ENCODE assay signal across 8 mouse cellular contexts in the genomic region with DNA sequence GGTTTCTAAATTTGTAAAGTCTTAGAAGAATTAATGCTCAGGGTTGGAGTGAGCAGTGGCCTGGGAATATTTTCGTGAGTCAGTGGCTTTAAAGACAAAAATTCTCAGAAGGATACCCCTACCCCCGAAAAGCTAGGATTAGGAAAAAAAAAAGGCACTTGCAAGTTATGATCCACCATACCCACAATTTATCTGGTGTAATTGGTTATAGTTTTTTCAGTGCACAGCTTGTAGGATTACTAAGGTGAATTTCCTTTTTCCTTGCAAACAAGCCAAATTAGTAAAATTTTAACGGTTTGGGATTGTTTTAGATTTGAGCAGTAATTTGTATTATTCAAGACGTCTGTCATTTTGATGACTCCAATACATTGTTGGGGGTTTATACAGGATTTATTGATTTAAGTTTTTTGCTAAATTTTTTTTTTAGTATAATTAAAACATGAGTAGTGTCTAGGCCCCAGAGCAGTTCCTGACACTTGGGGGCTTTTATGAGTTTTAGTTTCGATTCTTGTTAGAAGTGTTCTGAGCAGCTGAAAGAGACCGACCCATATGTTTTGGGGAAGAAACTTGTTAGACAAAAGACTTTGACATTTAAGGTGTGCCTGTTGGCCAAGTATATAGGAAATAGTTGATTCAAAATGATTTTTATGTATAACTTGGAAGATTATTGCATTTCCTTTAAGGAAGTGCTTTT. TPM values are rescaled to one million over a fixed set of nuclear protein-coding genes. Genes with fewer than 3 reads are reported as not detected.
DNase-seq lines count a peak whose midpoint lies in the region; ATAC-seq and TF ChIP-seq lines count a peak whose summit lies in the region.

No protein-coding gene starts in this region.

- H3K27me3 ChIP-seq in cerebellum, adult 2 months (ENCODE audit: control insufficient read depth, insufficient read depth, low read length), result no peaks in the 10 kb centered on the region
- H3K27me3 ChIP-seq in liver, embryonic 13.5 days, result no peaks in the 10 kb centered on the region

- H3K9ac ChIP-seq in liver, embryonic 13.5 days, result peak overlapping the region; percentile 96

- TF ChIP-seq CTCF in cerebellum, adult 2 months (IDR thresholded peaks at IDR 0.05; ENCODE audit: borderline replicate concordance, insufficient read depth, low read depth, low read length), result no peak

- H3K4me3 ChIP-seq in cerebellum, adult 2 months (replicated peaks; ENCODE audit: insufficient read depth, low read depth, low read length), result peak overlapping the region; percentile 63
- H3K4me3 ChIP-seq in liver, embryonic 13.5 days (replicated peaks), result peak overlapping the region; percentile 94

- peak overlapping the region; percentile 53; the same call in 1 of the 2 replicates for H3K27ac ChIP-seq in cerebellum, adult 2 months (ENCODE audit: insufficient read depth, low read length)
- peak overlapping the region; percentile 94 for H3K27ac ChIP-seq in liver, embryonic 13.5 days

- ATAC-seq in liver, embryonic 13.5 days (ENCODE audit: low read depth), result no peak

- no peak for DNase-seq in cerebellum, adult 2 months
- no peak for DNase-seq in cerebellum, postnatal 14 days
- peak; percentile 45 for DNase-seq in thymus, postnatal 0 days (ENCODE audit: low spot score)
- DNase-seq in thymus, postnatal 36 days, result no peak
- no peak for DNase-seq in liver, embryonic 13.5 days
- no peak for DNase-seq in right cerebral cortex, adult 2 months (ENCODE audit: low spot score in 2 of 2)
- DNase-seq in ovary, postnatal 36 days (ENCODE audit: low spot score), result no peak
- DNase-seq in cerebellum, postnatal 10 days, result no peak

- TF ChIP-seq POLR2A in cerebellum, adult 2 months (IDR thresholded peaks at IDR 0.05; ENCODE audit: borderline replicate concordance, insufficient read depth, low read length), result no peak

- no peaks in the 10 kb centered on the region for H3K9me3 ChIP-seq in liver, embryonic 13.5 days (replicated peaks)

- peaks cover 25% of the 10 kb centered on the region for H3K36me3 ChIP-seq in liver, embryonic 13.5 days

- no peaks in the 10 kb centered on the region; the same call in 1 of the 2 replicates for H3K4me1 ChIP-seq in cerebellum, adult 2 months (ENCODE audit: control insufficient read depth, insufficient read depth, low read length)
- peaks cover 67% of the 10 kb centered on the region for H3K4me1 ChIP-seq in liver, embryonic 13.5 days (replicated peaks)

- WGBS in cerebellum, adult 2 months, result 12% methylated on average over 6 of the region's 6 CpGs
- 11% methylated on average over 6 of the region's 6 CpGs for WGBS in liver, embryonic 13.5 days (ENCODE audit: insufficient replicate concordance)

- H3K4me2 ChIP-seq in liver, embryonic 13.5 days, result peak overlapping the region; percentile 89

RNA-seq across cellular contexts. Expression of gene Etnk1, which starts 1.1 kb away (rescaled TPM):
- 157 and 163 TPM in 2 replicates for polyA plus RNA-seq in cerebellum, adult 2 months (2012; rRNA removed)
- 33.2 and 37.9 TPM in 2 replicates for polyA plus RNA-seq in thymus, postnatal 0 days (2015; fragmentation: Nextera tagmentation; extraction: Ambion mirVana)
- polyA plus RNA-seq in liver, embryonic 13.5 days (2015; fragmentation: Nextera tagmentation; extraction: Ambion mirVana), result 8.0 and 10.0 TPM in 2 replicates
